Mouse (Mus musculus): ENCODE measurements around the gene Dusp27.

Dusp27 gene

GRCm38 (mm10) chr1:166102920-166103608 lies 24.7 kb downstream of the Dusp27 start:
- CTCF ChIA-PET, result no interaction called here

GRCm38 (mm10) chr1:166098120-166098519 lies 29.6 kb downstream of the Dusp27 start:
- CTCF ChIA-PET, result no interaction called here

- CTCF ChIA-PET, result no interaction called here
Observed at GRCm38 (mm10) chr1:166094462-166094861, 33.3 kb downstream of the Dusp27 start.

GRCm38 (mm10) chr1:166090306-166090705 lies 37.4 kb downstream of the Dusp27 start:
- CTCF ChIA-PET, result no interaction called here

GRCm38 (mm10) chr1:166089739-166090138 lies 38.0 kb downstream of the Dusp27 start:
- CTCF ChIA-PET, result no interaction called here

- CTCF ChIA-PET, result no interaction called here
Observed at GRCm38 (mm10) chr1:166089337-166089736, 38.4 kb downstream of the Dusp27 start.

GRCm38 (mm10) chr1:166088446-166089170 lies 39.1 kb downstream of the Dusp27 start:
- CTCF ChIA-PET, result no interaction called here

GRCm38 (mm10) chr1:166077052-166077735 lies 50.5 kb downstream of the Dusp27 start:
- CTCF ChIA-PET, result no interaction called here

GRCm38 (mm10) chr1:166067856-166068440 lies 59.8 kb downstream of the Dusp27 start:
- CTCF ChIA-PET, result no interaction called here

GRCm38 (mm10) chr1:166063870-166064269 lies 63.9 kb downstream of the Dusp27 start:
- CTCF ChIA-PET, result no interaction called here

- CTCF ChIA-PET, result no interaction called here
Observed at GRCm38 (mm10) chr1:166061532-166061931, 66.2 kb downstream of the Dusp27 start.

- CTCF ChIA-PET, result no interaction called here
Observed at GRCm38 (mm10) chr1:166060406-166060805, 67.3 kb downstream of the Dusp27 start.

- CTCF ChIA-PET, result no interaction called here
Observed at GRCm38 (mm10) chr1:166056098-166056756, 71.5 kb downstream of the Dusp27 start.

- CTCF ChIA-PET, result no interaction called here
Observed at GRCm38 (mm10) chr1:166053285-166053955, 74.3 kb downstream of the Dusp27 start.

- CTCF ChIA-PET, result no interaction called here
Observed at GRCm38 (mm10) chr1:166049046-166049827, 78.5 kb downstream of the Dusp27 start.

GRCm38 (mm10) chr1:166048230-166048911 lies 79.4 kb downstream of the Dusp27 start:
- CTCF ChIA-PET, result no interaction called here
